Mouse (Mus musculus): Measurements from ENCODE around the gene Lars2.

Lars2 gene

DNA sequence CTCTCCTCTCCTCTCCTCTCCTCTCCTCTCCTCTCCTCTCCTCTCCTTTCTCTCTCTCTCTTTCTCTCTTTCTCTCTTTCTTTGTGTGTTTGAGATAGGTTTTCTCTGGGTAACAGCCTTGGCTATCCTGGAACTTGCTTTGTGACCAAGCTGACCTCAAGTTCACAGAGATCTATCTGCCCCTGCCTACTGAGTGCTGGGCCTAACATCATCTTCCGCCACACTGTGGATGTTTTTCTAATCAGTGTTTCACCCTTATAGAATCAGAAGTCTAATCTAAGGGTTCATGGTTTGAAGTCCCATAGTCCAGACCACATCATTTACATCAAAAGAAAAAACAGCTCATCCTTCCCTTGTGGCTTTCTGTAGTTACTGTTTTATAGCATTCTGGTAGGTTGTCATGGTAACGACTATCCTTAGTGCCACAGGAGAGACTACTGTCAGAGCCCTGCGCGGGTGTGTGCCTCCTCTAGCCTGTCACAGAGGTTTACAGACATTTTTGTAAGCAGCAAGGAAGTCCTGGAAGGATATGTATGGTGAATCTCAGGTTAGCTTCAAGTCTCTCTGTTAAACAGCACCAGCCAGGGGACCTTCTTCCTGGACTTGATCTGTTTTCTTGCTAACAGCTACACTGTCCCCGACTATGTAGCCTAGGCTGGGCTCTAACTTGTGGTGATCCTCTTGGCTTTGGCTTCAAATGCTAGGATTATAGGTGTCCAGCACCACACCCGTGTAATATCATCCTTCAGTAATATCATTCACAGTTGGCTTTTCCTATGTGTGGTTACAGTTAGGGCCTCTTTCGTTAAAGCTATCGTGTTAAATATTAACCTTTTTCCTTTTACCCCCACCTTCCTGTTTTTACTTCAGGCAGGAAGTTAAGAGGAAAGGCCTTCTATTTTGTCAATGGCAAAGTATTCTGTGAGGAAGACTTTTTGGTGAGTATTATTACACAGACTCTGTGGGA is 143.2 kb downstream of the Lars2 start:
- DNase-seq, result no peak

DNA sequence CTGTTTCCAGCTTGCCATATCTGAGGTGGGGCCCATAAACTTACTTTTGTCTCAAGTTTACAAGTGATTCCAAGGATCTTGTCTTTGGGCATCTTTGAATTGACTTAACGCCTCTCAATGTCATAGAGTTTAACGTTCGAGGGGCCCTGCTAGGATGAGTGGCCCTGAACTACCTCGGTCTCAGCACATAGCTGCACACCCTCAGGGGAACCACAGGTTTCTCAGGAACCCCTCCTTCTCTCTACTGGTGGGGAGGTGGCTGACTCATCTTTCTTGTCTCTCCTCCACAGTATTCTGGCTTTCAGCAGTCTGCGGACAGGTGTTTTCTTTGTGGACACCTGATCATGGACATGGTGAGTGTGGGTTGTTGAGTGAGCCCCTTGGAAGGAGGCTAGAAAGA is 144.2 kb downstream of the Lars2 start:
- no peak for DNase-seq
